Mouse (Mus musculus): Measurements from ENCODE around the gene Gsx2.

Gsx2 gene

GRCm38 (mm10) chr5:75077051-75077380 lies 1.6 kb downstream of the Gsx2 start:
- DNase-seq: no peak

DNA sequence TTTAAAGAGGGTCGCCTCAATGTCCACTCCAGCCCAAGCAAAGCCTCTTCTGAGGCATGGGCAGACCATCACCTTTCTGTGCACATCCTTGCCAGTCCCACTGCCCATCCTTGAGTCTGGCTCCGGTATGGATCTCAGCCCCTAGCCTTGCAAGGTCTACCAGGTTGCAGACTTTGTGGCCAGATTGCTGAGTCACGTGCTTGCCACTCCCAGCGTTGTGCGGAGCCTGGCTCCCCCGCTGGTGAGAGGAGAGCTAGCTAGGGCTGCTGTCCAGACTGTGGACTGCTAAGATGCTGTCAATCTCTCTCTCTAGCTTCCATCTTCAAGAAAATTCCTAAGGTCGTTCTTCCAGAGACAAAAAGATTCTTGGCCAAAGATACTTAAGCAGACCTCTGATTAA lies 4.2 kb downstream of the Gsx2 start:
- DNase-seq: no peak

DNA sequence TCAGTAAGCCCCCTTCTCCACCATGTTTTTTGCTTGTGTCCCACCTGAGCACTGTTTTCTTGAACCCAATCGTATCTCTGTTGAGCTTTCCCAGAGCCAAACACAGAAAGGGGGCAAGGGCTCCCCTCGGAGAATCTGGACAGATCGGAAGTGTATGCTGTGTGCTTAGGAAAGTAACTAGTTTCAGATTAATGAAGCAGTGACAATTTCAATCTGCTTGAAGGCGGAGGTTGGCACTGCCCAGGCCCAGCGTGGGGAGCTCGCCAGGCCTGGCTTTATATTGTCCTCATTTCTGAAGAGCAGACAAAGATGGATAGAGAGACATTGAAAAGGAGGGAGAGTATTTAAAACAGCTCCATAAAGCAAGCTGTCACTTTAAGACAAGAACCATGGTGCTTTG lies 7.0 kb downstream of the Gsx2 start:
- DNase-seq: no peak

DNA sequence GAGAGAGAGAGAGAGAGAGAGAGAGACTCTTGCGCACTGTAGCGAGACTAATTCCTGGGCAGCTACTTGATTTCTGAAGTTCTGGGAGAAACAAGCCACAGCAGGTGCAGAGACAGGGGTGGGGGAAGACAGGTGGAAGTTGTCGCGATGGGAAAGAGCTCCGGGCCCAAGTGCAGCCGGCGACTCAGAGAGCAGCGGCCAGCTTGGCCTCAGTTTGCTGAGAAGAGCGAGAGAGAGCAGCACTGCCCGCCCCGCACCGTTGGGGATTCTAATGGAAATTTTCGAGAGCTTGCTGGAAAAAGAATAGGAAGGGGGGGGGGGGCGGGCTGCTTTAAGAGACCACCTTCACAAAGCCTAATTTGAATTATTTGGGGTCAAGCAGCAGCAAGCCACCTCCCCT lies 7.7 kb downstream of the Gsx2 start:
- no peak for DNase-seq

DNA sequence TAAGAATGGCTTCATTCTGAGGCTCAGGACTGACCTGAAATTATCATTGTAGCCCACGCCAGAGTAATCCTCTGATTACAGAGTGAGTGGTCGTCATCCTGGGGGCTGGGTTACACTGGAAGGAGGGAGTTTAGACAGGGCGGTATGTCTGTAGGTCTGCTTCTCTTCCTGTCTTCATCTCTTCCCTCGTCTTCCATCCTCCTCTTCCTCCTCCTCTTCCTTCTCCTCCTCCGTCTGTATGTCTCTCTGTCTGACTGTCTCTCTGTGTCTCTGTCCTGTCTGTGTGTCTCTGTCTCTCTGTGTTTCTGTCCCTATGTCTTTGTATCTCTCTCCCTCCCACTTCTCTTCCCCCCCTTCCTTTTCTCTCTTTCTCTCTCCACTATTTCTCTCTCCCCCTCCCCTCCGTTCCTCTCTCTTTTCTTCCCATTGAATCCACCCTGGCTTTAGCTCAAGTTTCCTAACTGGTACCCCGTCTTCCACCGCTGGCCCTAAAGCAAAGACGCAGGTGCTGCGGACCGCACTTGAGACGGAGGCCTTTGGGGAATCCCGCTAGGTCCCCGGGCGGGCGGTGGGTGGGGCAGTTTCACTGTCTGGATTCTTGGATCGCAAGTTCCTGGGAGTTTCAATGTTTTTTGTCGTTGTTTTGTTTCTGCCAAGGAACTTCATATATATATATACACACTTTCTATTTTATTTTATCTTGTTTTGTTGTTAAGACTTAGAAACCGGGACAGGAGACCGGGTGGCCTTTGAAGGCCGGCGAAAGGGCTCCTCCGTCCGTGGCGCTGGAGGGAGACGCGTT lies 8.4 kb downstream of the Gsx2 start:
- DNase-seq: no peak

DNA sequence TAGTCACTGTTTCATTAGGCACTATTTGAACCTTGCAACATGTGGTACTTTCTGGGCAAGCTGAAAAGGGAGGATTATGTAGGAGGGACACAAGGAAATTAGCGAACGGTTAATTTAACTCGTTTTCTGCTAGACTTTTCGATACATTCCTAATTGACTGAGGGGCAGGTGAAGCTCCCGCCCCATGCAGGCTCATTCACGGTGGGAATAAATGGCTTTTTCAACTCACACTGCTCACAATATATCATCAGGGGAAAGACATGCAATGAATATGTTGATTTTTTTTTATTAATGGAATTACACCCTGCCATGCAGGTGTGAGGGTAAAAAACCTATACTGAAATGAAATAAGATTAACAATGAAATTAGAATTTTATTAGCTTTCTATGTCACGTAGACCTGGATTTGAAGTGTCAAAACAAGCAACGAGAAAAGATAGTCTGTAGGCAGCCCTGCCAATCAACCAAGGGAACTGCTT lies 9.0 kb downstream of the Gsx2 start:
- DNase-seq: no peak

DNA sequence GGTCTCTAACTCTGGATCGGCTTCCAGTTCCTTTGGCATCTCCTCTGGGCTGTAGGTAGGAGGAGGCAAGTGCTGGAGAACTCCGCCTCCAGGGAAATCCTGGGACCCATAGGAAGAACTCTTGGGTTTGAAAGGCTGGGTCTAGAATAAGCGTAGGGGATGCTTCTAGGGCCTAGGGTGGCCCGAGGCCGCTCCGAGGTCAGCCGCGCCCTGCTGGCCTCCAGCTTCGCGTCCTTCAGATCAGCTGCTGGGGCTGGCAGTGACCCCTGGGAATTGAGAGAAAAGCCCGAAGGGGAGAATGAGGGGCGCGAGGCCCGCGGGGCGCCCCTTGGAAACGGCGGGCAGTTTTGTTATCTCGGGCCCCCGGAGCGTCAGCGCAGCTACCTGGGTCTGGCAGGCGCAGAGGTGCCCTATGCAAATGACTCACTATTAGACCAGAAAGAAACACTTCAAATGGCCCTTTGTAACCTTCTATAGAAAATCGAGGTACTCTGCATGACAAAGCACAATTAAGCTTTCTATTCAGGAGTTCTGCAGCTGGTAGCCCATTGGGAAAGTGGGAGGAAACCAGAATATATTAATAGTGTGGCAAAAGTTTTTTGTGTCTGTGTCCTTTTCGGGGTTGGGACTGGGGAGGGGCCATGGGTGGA lies 9.6 kb downstream of the Gsx2 start:
- no peak for DNase-seq

GRCm38 (mm10) chr5:75085521-75085875 lies 10.1 kb downstream of the Gsx2 start:
- no peak for DNase-seq

DNA sequence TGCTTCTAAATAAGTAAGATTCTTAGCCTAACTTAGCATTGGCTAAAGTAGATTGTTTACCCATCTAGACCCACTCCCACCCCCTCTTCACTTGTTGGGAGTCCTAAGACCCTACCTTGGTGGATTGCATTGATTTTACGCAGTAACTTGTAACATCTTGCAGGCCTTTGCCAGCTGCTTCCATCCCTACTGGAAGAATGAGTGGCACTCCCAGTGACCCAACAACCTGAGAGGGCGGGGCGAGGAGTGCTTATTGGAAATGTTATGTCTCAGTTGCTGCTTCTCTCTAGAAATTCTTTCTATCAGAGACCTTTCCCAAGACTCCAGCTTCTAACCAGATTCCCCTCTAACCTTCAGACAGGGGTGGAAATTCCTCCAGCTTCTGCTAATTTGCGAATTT lies 10.5 kb downstream of the Gsx2 start:
- DNase-seq: no peak

GRCm38 (mm10) chr5:75106511-75106910 lies 31.1 kb downstream of the Gsx2 start:
- no peak for DNase-seq

- no peak for DNase-seq
Observed at GRCm38 (mm10) chr5:75109368-75109767, 34.0 kb downstream of the Gsx2 start.

GRCm38 (mm10) chr5:75111781-75112180 lies 36.4 kb downstream of the Gsx2 start:
- no peak for DNase-seq

DNA sequence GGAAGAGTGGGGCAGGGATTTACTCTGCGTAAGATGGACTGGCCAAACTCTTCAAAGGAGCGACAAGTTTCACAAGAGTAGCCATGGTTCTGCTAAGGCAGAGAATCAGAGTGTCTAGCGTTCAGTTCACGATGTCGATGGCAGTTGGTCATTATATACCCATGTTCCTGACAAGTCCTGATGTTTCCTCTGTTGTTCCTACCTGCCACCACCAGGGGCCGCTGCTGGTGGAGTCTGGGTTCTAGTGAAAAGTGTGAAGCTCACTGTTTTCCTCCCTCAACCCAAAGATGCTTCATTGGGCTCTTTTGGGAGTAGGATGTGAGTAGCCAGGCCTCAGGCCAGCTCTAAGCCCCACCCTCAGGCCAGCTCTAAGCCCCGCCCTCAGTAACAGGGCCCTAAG lies 43.4 kb downstream of the Gsx2 start:
- no peak for DNase-seq

GRCm38 (mm10) chr5:75121646-75122045 lies 46.2 kb downstream of the Gsx2 start:
- DNase-seq: no peak

Data from cerebellum, adult 9-11 months (tissue).